Mouse (Mus musculus) megakaryocyte, embryonic 14.5 days (primary cell): ENCODE measurements around the gene Diexf.

Experiments used
- FLI1 ChIP-seq: IDR thresholded peaks from 2 replicates; pipeline ENCODE4 v1.6.1; 2012; ENCODE audit warnings: low read length, inconsistent platforms, mixed read lengths
- GATA1 ChIP-seq: IDR thresholded peaks from 3 replicates; pipeline ENCODE4 v1.6.1; 2012; ENCODE audit warnings: mixed read lengths, low read length, inconsistent platforms, borderline replicate concordance

DNA sequence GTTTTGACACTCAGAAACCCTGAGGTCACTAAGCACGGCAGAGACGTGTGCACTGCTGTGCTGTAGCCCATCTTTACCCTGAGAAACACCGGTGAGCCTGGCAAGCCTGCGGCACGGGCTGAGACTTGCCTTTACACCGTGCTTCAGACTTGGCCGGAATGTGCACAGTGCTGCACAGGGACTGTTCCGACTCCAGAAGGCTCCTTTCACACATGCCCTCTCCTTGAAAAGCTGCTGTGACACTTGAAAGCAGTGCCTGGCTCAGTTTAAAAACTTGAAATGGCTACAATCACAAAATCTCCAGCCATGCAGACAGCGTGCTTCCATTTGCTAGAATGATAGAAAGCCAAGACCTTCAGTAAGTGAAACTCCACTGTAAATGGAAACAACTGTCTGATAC lies 18.0 kb downstream of the Diexf start:
- TF ChIP-seq GATA1 (no peak), FLI1 (no peak)
